Mouse (Mus musculus) lung, adult 2 months (tissue): ENCODE results near the gene Tm7sf2.

Experiments used
- CTCF ChIP-seq: fragments of 200-500 bp; IDR thresholded peaks from 2 replicates; pipeline ENCODE4 v1.5.1; 2011; ENCODE audit warnings: mild to moderate bottlenecking, low read length, control low read depth; ENCODE audit not compliant: insufficient read depth
- POLR2A ChIP-seq: fragments of 200-500 bp; IDR thresholded peaks from 2 replicates; pipeline ENCODE4 v1.6.1; 2011; ENCODE audit warnings: low read depth, mild to moderate bottlenecking, control low read depth, low read length, borderline replicate concordance; ENCODE audit errors: extremely low read depth

DNA sequence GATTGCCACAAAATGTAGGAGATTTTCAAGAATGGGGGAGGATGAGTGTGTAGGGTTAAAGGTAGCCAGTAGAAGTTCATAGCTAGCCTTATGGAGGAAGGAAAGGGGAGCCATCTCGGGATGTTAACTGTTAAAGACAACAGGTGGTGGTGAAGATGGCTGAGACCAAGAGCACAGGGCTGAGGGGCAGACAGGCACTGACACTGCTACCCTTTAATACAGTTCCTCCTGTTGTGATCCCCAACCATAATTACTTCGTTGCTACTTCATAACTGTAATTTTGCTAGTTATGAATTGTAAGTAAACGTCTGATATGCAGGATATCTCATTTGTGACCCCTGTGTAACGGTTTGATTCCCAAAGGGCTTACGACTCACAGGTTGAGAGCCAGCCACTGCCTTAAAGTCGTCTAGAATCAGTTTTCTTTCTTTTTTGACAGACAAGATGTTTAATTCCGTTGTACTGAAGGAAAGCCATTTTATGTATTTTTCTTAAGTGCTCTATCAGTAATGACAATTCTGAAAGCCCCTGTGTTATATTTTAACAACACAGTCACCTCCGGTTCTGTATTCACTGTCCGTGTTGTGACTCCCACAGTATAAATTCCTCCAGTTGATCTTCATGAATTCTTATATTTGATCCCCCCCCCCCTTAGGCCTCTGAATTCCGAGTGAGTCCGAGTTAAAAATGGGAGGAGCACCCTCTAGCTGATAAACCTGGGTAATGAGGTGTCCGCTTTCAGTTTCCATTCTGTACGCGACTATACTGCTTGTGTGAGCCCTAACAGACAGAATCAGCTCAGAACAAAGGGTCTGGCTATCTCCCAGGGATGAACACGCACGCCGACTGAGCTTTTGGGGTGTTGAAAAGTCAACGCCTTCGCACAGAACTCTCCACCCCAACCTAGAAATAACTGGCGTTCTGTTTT is 22.5 kb downstream of the Tm7sf2 start:
- no peak for TF ChIP-seq CTCF
- TF ChIP-seq POLR2A: no peak
